Mouse (Mus musculus): Measurements from ENCODE around the gene Zcwpw1. TPM values are rescaled to one million over a fixed set of nuclear protein-coding genes. Genes with fewer than 3 reads are reported as not detected.
A peak's percentile ranks its signal among the peaks of the same experiment; 100 is the strongest.

Zcwpw1 gene
- total RNA-seq, 2 experiments from 2014 or later, result 4.6 to 7.2 TPM

GRCm38 (mm10) chr5:137751988-137752387 lies 35.6 kb upstream of the Zcwpw1 start:
- no peak for DNase-seq (ENCODE audit: low spot score in 2 of 2)
- intact Hi-C loops (cut with DNase I), result no loop called here

DNA sequence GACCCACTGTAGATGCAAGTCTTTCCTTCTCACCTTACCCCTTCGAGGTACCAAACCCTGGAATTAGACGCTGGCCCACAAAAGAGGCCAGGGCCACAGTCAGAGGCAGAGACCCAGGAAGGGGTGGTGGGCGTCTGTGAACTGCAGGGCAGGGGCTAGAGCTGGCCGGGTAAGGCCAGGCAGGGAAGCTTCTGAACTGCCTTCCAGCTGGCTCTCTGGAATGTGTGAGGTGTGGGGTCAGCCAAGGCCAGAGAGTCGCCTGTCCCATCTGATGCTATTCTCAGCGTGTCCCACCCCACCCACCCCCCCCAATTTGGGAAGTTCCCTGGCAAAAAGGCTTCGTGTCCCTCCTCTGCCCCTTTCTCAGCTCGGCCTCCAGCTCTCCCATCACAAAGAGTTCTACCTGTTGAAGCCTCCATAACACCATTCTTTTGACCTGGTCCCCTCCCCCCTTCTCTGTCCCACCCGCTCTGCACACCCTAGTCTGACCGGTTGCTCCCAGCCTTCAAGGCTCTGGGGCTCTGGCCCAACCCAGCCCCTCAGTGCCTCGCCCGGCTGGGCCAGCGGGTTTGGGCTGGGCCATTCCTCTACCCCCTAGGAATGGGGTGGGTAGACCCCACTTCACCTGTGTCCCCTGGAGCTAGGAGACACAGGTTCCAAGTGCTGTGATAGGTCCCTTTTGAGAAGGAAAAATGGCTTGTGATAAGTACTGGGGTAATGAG lies 34.3 kb upstream of the Zcwpw1 start:
- intact Hi-C loops (cut with DNase I), result no loop called here
- DNase-seq (ENCODE audit: low spot score in 2 of 2), result no peak

DNA sequence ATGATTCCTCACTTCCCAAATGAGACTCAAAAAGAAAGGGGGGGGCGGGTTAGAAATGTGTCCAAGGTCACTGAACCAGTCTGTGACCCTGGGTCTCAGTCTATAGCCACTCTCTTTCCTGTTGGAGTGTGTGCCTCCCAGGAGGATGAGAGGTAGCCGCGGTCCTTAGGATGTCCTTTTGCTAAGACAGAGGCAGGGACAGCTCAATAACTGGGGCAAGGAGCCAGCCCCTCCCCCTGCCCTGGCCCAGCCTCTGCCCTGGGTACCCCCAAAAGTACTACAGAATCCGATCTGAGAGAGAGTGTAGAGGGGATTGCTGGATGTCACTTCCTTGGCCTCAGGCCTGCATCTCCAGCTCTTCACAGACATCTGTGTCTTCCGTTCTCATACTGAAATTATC lies 32.2 kb upstream of the Zcwpw1 start:
- intact Hi-C loops (cut with DNase I), result no loop called here
- DNase-seq (ENCODE audit: low spot score in 2 of 2), result no peak

GRCm38 (mm10) chr5:137756106-137756505 lies 31.5 kb upstream of the Zcwpw1 start:
- intact Hi-C loops (cut with DNase I), result no loop called here
- DNase-seq (ENCODE audit: low spot score in 2 of 2), result no peak

DNA sequence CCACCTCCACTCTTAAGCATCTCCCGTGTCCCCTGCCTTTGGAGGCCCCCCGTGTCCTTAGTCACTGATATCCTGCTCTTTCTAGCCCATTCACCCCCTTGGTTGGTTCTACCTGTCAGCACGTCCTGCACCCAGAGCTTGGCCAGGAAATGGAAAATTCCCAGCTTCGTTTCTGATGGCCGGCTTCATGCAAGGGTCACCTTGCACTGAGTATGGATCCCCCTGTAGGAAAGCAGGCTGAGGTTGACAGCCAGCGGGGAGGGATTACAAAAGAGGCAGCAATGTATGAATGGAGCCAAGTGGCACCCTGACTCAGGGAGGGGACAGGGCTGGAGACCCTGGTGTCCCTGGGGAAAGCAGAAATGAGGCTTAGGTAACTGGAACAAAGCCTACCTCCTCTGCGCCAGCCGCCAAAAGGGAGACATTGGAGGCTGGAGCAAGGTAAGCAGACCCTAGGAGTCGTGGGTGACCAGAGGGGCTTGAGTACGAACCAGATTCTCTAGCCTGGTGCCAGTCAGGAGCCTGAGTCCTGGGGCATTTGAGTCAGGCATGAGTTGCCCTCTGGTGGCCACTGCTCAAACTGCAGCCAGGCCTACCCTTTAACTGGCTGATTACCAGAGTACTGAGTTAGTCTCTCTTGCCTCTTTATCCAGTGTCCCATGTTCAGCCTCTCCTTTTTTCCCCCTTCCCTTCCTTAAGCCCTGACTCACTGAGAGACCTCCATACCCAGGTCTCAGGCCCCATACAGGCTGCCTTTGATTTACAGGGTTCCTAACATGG lies 30.5 kb upstream of the Zcwpw1 start:
- intact Hi-C loops (cut with DNase I), result loop anchor here (1.0 kb wide), 1 partner anchor 100 kb away; no protein-coding TSS in a partner anchor
- peak; percentile 79 to 85 for DNase-seq (ENCODE audit: low spot score in 2 of 2)

GRCm38 (mm10) chr5:137757887-137758286 lies 29.7 kb upstream of the Zcwpw1 start:
- intact Hi-C loops (cut with DNase I), result loop anchor here (1.0 kb wide), 1 partner anchor 101 kb away; no protein-coding TSS in a partner anchor
- peak; percentile 63 to 69 for DNase-seq (ENCODE audit: low spot score in 2 of 2)

GRCm38 (mm10) chr5:137758921-137759534 lies 28.6 kb upstream of the Zcwpw1 start:
- intact Hi-C loops (cut with DNase I), result no loop called here
- no peak for DNase-seq (ENCODE audit: low spot score in 2 of 2)

DNA sequence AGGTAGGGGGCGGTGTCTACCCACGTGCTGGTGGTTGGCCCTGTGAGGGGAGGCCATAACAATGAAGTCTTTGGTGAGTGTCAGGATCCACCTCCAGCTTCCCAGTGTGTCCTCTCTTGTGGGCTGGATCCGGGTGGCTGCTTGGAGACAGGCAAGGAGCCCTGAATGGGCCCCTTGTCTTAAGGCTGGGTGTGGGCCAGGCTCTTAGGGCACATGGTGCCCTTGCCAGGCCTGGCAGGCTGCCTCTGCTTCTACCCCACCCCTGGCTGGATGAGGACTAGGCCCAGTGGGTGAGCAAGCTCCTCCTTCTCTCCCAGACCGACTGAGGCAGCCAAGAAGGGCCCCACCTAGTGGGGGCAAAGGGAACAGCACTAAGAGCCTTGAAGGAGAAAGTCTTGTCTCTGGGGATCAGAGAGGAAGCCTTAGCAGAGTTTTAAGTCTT lies 27.6 kb upstream of the Zcwpw1 start:
- peak; percentile 81 to 84 for DNase-seq (ENCODE audit: low spot score in 2 of 2)
- intact Hi-C loops (cut with DNase I), result no loop called here

GRCm38 (mm10) chr5:137764609-137765340 lies 22.8 kb upstream of the Zcwpw1 start:
- no peak for DNase-seq (ENCODE audit: low spot score in 2 of 2)
- intact Hi-C loops (cut with DNase I), result no loop called here

- no peak for DNase-seq (ENCODE audit: low spot score in 2 of 2)
These were observed 21.3 kb upstream of the Zcwpw1 start for GRCm38 (mm10) chr5:137766270-137766669.

DNA sequence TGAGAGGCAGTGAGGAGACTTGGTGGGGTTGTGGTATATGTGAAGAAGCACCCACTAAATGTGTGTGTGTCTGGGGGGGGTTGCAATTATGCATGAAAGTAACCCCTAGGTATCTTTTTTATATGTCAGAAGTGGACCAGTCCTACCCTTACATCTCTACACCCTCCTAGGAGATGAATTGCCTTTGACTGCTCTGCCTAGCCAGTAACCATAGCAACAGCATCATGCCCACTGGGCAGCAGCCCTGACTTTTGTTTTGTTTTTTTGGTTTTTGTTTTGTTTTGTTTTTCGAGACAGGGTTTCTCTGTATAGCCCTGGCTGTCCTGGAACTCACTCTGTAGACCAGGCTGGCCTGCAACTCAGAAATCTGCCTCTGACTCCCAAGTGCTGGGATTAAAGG lies 19.1 kb upstream of the Zcwpw1 start:
- no peak for DNase-seq (ENCODE audit: low spot score in 2 of 2)
- intact Hi-C loops (cut with DNase I), result no loop called here

More at GRCm38 (mm10) chr5:137766270-137766669, 21.3 kb upstream of the Zcwpw1 start:
- intact Hi-C loops (cut with DNase I), result no loop called here

GRCm38 (mm10) chr5:137770709-137771108 lies 16.9 kb upstream of the Zcwpw1 start:
- DNase-seq (ENCODE audit: low spot score in 2 of 2), result no peak
- intact Hi-C loops (cut with DNase I), result loop anchor here (10.0 kb wide), 1 partner anchor 436 kb away; the partner anchor contains the start of gene Slc12a9

GRCm38 (mm10) chr5:137772755-137773154 lies 14.8 kb upstream of the Zcwpw1 start:
- intact Hi-C loops (cut with DNase I), result loop anchor here (10.0 kb wide), 1 partner anchor 438 kb away; the partner anchor contains the start of gene Slc12a9
- DNase-seq (ENCODE audit: low spot score in 2 of 2), result no peak

DNA sequence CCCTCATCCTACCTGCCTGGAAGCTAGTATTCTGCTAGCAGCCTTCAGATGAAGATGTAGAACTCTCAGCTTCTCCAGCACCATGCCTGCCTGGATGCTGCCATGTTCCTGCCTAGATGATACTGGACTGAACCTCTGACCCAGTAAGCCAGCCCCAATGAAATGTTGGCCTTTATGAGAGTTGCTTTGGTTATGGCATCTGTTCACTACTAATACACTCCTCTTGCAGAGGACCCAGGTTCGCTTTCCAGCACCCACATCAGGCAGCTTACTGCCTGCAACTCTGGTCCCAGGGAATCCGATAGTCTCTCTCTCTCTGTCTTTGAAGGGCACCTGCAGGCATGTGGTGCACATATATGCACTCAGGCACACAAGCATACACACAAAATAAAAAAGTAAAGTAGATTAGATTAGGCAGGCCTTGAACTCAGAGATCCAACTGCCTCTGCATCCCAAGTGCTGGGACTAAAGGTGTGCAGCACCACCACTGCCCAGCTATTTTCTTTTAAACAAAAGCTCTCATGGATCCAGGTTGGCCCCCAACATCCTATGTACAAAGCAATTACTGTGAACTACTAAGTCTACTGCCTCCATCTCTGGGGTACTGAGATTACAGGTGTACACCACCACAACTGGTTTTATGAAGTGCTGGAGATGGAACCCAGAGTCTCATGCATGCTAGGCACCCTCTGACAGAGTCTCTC lies 11.9 kb upstream of the Zcwpw1 start:
- no peak for DNase-seq (ENCODE audit: low spot score in 2 of 2)
- intact Hi-C loops (cut with DNase I), result loop anchor here (10.0 kb wide), 1 partner anchor 441 kb away; the partner anchor contains the start of gene Slc12a9

DNA sequence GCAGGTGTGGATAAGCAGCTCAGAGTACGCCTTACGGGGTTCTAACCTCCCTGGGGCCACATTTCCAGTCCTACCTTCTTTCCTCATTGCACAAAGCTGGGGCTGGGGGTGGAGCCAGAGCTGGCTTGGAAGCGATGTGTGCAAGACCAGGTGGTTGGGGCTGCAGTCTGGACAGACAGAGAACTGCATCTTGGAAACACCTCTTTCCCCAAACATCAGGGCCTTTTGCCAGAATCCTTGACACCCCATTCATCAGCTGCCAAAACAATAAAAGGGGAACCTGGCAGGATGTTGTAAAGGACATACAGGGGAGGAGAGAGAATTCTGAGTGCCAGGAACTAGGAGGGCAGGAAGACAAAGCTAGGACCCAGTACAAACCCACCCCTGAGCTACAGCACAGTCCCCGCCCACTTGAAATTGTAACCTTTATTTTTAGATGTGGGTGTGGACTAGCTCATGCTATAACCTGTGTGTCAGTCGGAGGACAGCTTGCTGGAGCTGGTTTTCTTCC lies 11.1 kb upstream of the Zcwpw1 start:
- DNase-seq (ENCODE audit: low spot score in 2 of 2), result no peak
- intact Hi-C loops (cut with DNase I), result loop anchor here (10.0 kb wide), 1 partner anchor 442 kb away; the partner anchor contains the start of gene Slc12a9

GRCm38 (mm10) chr5:137777267-137777845 lies 10.2 kb upstream of the Zcwpw1 start:
- no peak for DNase-seq (ENCODE audit: low spot score in 2 of 2)
- intact Hi-C loops (cut with DNase I), result loop anchor here (10.0 kb wide), 1 partner anchor 443 kb away; the partner anchor contains the start of gene Slc12a9

GRCm38 (mm10) chr5:137778635-137779034 lies 9.0 kb upstream of the Zcwpw1 start, which contains the start of gene Ppp1r35:
Gene Ppp1r35, plus strand, starts transcription at chr5:137778849.
- intact Hi-C loops (cut with DNase I), result loop anchor here (10.0 kb wide), 1 partner anchor 444 kb away; the partner anchor contains the start of gene Slc12a9
- peak; percentile 96 to 97 for DNase-seq (ENCODE audit: low spot score in 2 of 2)
